Mouse (Mus musculus): Measurements from ENCODE around the gene Lap3.

The Lap3 gene

GRCm38 (mm10) chr5:45519960-45520808, 27.0 kb downstream of the Lap3 start, which contains the start of gene Med28:
TSS of gene Med28 (plus strand) at chr5:45520229.
- TF ChIP-seq GATA4 (IDR thresholded peaks at IDR 0.05; ENCODE audit: insufficient replicate concordance, low read length) = no peak

GRCm38 (mm10) chr5:45520809-45521110, 27.6 kb downstream of the Lap3 start:
- no peak for TF ChIP-seq GATA4 (IDR thresholded peaks at IDR 0.05; ENCODE audit: insufficient replicate concordance, low read length)

- TF ChIP-seq GATA4 (IDR thresholded peaks at IDR 0.05; ENCODE audit: insufficient replicate concordance, low read length) = no peak
Measured at GRCm38 (mm10) chr5:45521601-45522000, 28.4 kb downstream of the Lap3 start.

GRCm38 (mm10) chr5:45525101-45525500, 31.9 kb downstream of the Lap3 start:
- TF ChIP-seq GATA4 (IDR thresholded peaks at IDR 0.05; ENCODE audit: insufficient replicate concordance, low read length) = no peak

GRCm38 (mm10) chr5:45526338-45526737, 33.2 kb downstream of the Lap3 start:
- TF ChIP-seq GATA4 (IDR thresholded peaks at IDR 0.05; ENCODE audit: insufficient replicate concordance, low read length) = no peak

GRCm38 (mm10) chr5:45529696-45530095, 36.5 kb downstream of the Lap3 start:
- no peak for TF ChIP-seq GATA4 (IDR thresholded peaks at IDR 0.05; ENCODE audit: insufficient replicate concordance, low read length)

GRCm38 (mm10) chr5:45534319-45535098, 41.3 kb downstream of the Lap3 start:
- TF ChIP-seq GATA4 (IDR thresholded peaks at IDR 0.05; ENCODE audit: insufficient replicate concordance, low read length) = no peak

GRCm38 (mm10) chr5:45535177-45535576, 42.0 kb downstream of the Lap3 start:
- no peak for TF ChIP-seq GATA4 (IDR thresholded peaks at IDR 0.05; ENCODE audit: insufficient replicate concordance, low read length)

- TF ChIP-seq GATA4 (IDR thresholded peaks at IDR 0.05; ENCODE audit: insufficient replicate concordance, low read length) = no peak
Measured at GRCm38 (mm10) chr5:45539502-45539901, 46.3 kb downstream of the Lap3 start.

- no peak for TF ChIP-seq GATA4 (IDR thresholded peaks at IDR 0.05; ENCODE audit: insufficient replicate concordance, low read length)
Measured at GRCm38 (mm10) chr5:45543374-45543773, 50.2 kb downstream of the Lap3 start.

- TF ChIP-seq GATA4 (IDR thresholded peaks at IDR 0.05; ENCODE audit: insufficient replicate concordance, low read length) = no peak
Measured at GRCm38 (mm10) chr5:45549586-45549985, 56.4 kb downstream of the Lap3 start.

All from liver, adult (tissue).